Mouse (Mus musculus) kidney, postnatal 25 days (tissue): ENCODE data around the gene Mrpl19.

Experiments used
- DNase-seq, 2 experiments: peaks; one replicate each; pipeline ENCODE4 v3.0.0; 2021; ENCODE audit warnings: mixed read lengths in 2 of 2

The Mrpl19 gene

DNA sequence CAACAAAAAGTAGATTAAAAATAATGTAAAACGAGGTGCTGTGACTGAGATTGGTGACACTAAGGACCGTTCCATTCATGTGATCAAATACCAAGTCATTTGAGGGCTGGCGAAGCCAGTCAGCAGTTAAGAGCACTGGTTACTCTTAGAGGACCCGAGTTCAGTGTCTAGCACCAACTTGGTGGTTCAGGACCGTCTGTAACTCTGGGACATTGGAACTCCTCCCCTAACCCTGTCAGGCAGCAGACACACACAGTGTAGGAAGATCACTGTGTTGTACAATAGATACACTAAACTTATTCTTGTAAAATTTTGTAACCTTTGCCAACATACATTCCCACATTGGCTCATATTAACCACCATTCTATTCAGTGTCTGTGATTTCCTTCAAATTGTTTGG lies 41.5 kb downstream of the Mrpl19 start:
- DNase-seq = no peak

DNA sequence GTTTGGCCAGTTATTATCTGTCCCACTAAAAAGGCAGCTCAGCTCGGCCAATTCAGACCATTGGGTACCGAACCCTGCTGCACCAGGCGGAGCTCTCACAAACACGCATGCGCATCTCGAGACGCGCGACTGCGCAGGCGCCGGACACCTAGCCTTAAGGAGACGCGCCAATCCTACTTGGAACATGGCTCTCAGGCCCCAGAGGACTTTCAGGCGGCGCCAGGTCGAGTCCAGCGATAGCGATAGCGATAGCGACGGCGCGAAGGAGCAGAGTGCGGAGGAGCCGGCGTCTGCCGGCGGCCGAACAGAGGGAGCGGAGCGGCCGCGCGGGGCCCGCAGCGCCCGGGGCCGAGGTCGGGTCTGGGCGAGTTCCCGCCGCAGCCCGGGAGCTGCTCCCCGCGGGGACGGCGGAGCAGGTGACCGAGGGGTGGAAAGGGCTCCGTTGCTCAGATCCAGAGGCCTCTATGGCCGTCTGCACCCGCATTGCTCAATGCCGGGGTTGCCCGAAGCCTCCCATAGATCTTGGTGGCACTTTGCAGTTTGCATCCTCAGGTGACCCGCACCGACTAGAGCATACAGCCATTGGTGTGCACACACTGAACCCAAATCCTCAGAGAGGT lies 42.1 kb downstream of the Mrpl19 start, which contains the start of gene Gcfc2:
Gene Gcfc2, plus strand, starts transcription at position 147 of the 620 bp plus-strand sequence.
- peak; percentile 96 for DNase-seq

DNA sequence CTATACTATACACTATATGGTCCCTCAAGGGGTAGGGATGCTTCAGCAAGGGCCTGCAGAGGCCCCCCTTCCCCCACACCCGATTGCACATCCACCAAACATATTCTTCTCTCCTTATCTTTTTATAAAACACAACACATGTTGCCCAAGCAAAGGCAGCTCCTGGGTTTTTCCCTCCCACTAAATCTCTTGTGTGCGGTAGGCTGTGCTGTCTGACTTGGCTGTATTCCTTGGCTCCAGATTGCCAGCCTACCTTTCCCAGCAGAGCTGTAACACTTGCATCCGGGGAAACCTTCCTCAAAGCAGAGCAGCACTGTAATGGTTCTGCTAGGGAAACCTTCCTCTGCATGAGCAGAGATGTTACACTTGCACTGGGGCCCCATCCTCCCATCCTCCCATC lies 53.6 kb downstream of the Mrpl19 start:
- no peak for DNase-seq

DNA sequence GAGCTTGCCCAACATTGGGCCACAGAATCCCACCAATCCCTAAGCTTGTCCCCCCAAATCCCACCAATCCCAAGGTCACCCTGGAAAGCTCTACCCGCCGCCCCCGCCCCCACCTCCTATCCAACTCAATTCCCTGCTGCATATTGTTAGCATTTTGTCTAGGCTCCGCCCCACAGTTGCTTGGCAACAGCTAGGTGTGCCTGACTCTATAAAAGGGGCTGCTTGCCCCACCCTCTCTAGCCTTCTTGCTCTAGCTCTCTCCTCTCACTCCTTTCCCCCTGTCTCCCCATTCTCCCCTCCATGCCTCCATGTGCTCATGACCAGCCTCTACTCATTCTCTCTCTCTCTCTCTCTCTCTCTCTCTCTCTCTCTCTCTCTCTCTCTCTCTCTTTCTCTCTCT lies 54.0 kb downstream of the Mrpl19 start:
- no peak for DNase-seq

DNA sequence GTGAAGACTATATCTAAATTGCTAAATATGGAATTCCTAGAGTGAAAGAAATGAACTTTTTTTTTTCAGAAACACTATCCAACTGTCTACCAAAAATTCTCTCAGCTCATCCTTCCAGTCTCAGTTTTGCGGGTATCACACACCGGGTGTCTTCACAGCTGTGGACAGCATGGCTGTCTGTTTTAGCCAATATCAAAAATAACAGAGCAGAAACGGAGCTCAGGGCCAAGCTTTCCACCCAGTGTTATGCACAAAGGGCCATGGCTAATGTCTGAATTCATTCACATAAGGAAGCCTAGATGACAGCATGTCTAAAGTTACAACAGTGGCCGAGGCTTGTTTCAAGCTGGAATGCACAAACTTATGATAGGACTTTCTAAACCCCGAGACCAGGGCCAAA lies 54.5 kb downstream of the Mrpl19 start:
- no peak for DNase-seq

DNA sequence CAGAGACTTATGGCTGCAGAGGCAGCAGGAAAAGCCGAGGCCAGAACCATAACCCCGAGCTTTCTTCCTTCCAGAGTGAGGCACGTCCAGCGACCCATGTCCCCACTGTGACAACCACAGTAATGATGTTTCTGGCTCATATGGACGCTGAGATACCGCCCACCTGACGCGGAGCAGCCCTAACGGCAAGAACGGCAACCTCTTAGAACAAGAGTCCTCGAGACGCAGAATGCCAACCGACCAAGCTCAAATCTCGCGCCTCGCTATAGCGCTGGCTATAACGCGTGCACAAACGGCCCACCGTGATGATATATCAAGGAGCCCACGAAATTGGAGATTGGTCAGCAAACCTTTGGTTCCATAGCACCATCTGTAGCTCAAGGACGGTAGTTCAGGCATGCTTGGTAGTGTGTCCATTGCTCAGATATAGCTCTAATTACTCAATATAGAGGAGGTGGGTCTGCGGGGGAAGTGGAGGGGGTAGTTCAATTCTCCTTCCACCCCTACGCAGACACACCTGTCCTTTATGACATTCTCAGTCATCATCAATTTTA lies 55.4 kb downstream of the Mrpl19 start:
- DNase-seq = no peak
